Mouse (Mus musculus) hindbrain, embryonic 16.5 days (tissue): ENCODE data around the gene Fezf1. TPM values are rescaled to one million over a fixed set of nuclear protein-coding genes. Genes with fewer than 3 reads are reported as not detected.

ENCODE experiments used
- ATAC-seq: fragments of 200-750 bp; cut with Nextera tagmentation; 2 replicates; pipeline ENCODE4 v1.8.0; 2017; ENCODE audit warnings: moderate TSS enrichment, moderate library complexity
- H3K27ac ChIP-seq: fragments of 300-500 bp; sonication (generic); 2 replicates; pipeline ENCODE4 v1.5.1; 2014; ENCODE audit warnings: low read depth, mild to moderate bottlenecking, control low read depth, low read length, moderate library complexity
- H3K27me3 ChIP-seq: fragments of 300-500 bp; sonication (generic); replicated peaks from 2 replicates; pipeline ENCODE4 v1.6.1; 2014; ENCODE audit warnings: low read length; ENCODE audit not compliant: control insufficient read depth, insufficient read depth
- H3K36me3 ChIP-seq: fragments of 300-500 bp; sonication (generic); 2 replicates; pipeline ENCODE4 v1.6.1; 2014; ENCODE audit warnings: mild to moderate bottlenecking, low read length, moderate library complexity, mixed read lengths; ENCODE audit not compliant: control insufficient read depth, insufficient read depth
- H3K4me1 ChIP-seq: fragments of 300-500 bp; sonication (generic); 2 replicates; pipeline ENCODE4 v1.6.1; 2014; ENCODE audit warnings: low read depth, low read length; ENCODE audit not compliant: control insufficient read depth, insufficient read depth
- H3K4me2 ChIP-seq: fragments of 300-500 bp; sonication (generic); 2 replicates; pipeline ENCODE4 v1.6.1; 2014; ENCODE audit warnings: mild to moderate bottlenecking, low read length, control low read depth, moderate library complexity
- H3K4me3 ChIP-seq: fragments of 300-500 bp; sonication (generic); 2 replicates; pipeline ENCODE4 v1.5.1; 2014; ENCODE audit warnings: mild to moderate bottlenecking, low read length, control low read depth, moderate library complexity
- H3K9ac ChIP-seq: fragments of 300-500 bp; sonication (generic); 2 replicates; pipeline ENCODE4 v1.6.1; 2014; ENCODE audit warnings: low read depth, mild to moderate bottlenecking, control low read depth, low read length, moderate library complexity
- H3K9me3 ChIP-seq: fragments of 300-500 bp; sonication (generic); 2 replicates; pipeline ENCODE4 v1.6.1; 2014; ENCODE audit warnings: mild to moderate bottlenecking, low read length, moderate library complexity; ENCODE audit not compliant: control insufficient read depth
- WGBS: fragments of 180-500 bp; shearing (Covaris S2); extraction: QIAGEN DNeasy Blood & Tissue Kit; methylation state at CpG from one replicate; pipeline ENCODE4 v1.1.7; 2014; 5-methylcytosine and 5-hydroxymethylcytosine counted together
- polyA plus RNA-seq: library from polyadenylated mRNA; unstranded; fragments of >200 nt; fragmentation: Nextera tagmentation; extraction: Ambion mirVana; gene quantifications from 2 replicates; pipeline ENCODE4 v1.2.1, GENCODE M21; 2015

Gene Fezf1
- polyA plus RNA-seq, 1 experiment from 2014 or later: not detected

DNA sequence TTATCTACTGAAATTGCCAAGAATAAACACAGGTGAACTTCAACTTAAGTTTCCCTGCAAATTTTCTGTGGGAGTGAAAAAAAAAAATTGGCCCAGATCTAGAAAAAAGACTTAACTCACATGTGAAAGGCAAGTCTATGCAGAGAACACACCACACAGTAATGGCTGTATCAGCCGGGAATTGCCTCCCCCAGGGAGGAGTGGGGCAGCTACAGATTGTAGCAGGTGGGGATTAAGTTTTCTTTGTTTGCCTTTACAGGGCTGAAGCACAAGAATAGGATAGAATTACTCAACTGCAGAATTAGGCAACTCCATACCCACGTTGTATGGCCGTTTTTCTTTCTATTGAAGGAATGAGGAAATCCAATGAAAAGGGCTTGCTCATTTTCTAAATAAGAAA, 36.7 kb downstream of the Fezf1 start:
- Histone ChIP-seq H3K9me3 (no peaks in the 10 kb centered on the region), H3K4me3 (no peak overlapping the region), H3K36me3 (no peaks in the 10 kb centered on the region), H3K4me2 (no peak overlapping the region), H3K9ac (no peak overlapping the region), H3K27me3 (no peaks in the 10 kb centered on the region), H3K4me1 (no peaks in the 10 kb centered on the region), H3K27ac (no peak overlapping the region)
- ATAC-seq: no peak
- WGBS: 59% methylated on average over 3 of the region's 3 CpGs

DNA sequence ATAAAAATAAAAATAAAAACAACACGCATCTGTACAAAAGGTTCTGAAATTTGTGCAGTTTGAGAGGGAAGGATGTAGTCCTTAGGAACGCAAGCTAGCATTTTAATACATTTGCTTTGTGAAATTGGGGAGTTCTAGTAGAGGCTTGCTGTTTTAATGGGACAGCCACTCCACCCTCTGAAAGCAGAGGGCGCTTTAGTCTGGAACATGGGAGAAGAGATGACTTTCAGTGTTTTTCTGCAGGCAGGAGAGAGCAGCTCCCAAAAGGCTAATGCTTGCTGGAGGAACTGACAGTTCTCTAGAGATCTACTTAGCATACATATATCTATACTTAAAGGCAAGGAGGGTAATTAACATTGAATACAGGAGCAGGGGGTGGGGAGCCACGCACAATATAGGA, 40.4 kb downstream of the Fezf1 start:
- Histone ChIP-seq H3K9me3 (no peaks in the 10 kb centered on the region), H3K36me3 (no peaks in the 10 kb centered on the region), H3K4me3 (no peak overlapping the region), H3K27ac (no peak overlapping the region), H3K4me2 (no peak overlapping the region), H3K9ac (no peak overlapping the region), H3K4me1 (no peaks in the 10 kb centered on the region), H3K27me3 (no peaks in the 10 kb centered on the region)
- no peak for ATAC-seq
- 64% methylated on average over 4 of the region's 4 CpGs for WGBS

DNA sequence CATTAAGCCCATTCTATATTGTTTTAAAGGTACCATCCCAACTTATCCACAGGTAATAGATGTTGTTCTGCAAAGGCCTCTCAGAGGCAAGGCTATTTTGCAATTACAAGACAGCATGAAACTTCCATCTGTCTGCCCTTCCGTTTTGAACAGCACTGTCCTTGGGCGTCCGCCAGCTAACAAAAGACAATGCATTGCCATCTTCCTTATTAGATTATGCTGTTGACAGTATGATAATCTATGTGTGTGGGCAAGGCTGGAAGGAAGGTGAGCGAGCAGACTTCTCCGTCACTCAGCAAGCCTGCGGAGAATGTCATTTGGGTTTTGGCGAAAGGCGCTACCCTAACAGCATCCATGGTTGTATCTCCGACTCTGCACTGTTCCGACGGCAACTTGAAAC, 45.5 kb downstream of the Fezf1 start:
- Histone ChIP-seq H3K27ac (no peak overlapping the region), H3K27me3 (no peaks in the 10 kb centered on the region), H3K36me3 (no peaks in the 10 kb centered on the region), H3K9ac (no peak overlapping the region), H3K4me1 (no peaks in the 10 kb centered on the region), H3K4me3 (no peak overlapping the region), H3K4me2 (0 out of 2 replicates have a peak overlapping the region, but pooled peaks have one; percentile 21), H3K9me3 (no peaks in the 10 kb centered on the region)
- ATAC-seq: peak; percentile 50
- WGBS: 73% methylated on average over 11 of the region's 11 CpGs

Other genes starting within 250 kb of the Fezf1 start
- 0.74 TPM in 2 replicates for gene Aass, start 115.4 kb downstream of the Fezf1 start, polyA plus RNA-seq